Mouse (Mus musculus) megakaryocyte, embryonic 14.5 days (primary cell): ENCODE results near the gene Hscb.

Experiments
- FLI1 ChIP-seq: IDR thresholded peaks from 2 replicates; pipeline ENCODE4 v1.6.1; 2012; ENCODE audit warnings: low read length, inconsistent platforms, mixed read lengths
- GATA1 ChIP-seq: IDR thresholded peaks from 3 replicates; pipeline ENCODE4 v1.6.1; 2012; ENCODE audit warnings: mixed read lengths, low read length, inconsistent platforms, borderline replicate concordance

DNA sequence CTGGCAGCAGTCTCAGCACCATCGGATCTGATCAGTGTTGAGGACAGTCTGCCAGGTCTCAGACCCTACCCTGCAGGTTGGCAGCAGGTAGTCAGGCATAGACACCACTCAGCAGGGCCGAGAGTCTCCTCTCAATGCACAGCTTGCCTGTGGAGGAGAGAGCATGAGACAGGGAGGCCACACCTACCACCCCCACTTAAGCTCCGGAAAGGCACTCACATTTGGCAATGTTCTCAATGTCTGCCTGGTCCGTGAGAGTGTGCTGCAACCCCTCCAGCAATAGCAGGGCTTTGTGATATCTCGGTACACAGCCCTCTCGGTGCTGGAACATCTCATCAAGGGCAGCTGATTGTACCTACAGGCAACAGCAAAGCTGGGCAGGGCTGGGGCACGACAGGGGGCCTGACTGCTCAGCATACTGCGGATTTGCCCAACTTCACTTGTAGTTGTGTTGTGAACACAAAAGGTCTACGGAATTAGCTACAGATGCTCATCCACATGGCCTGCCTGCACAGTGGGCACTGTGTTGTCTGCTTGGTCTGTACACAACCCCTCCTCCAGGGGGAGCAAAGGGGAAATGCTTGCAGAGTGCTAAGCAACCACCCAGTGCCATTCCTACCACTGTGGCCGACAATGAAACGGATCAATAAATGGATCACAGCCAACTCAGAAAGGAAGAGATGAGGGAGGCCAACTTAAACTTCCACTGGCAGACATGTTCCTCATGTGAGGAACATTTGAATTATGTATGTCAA lies 53.3 kb downstream of the Hscb start:
- TF ChIP-seq GATA1 = no peak
- no peak for TF ChIP-seq FLI1
